Mouse (Mus musculus) left cerebral cortex, postnatal 36 days (tissue): ENCODE results near the gene Vmn2r93. TPM values are rescaled to one million over a fixed set of nuclear protein-coding genes. Genes with fewer than 3 reads are reported as not detected.

Experiments
- DNase-seq, 2 experiments: peaks; one replicate each; pipeline ENCODE4 v3.0.0; 2021 to 2022; ENCODE audit warnings: low spot score in 2 of 2, mixed read lengths in 1 of 2
- intact Hi-C: fragments of 180-260 bp; cut with DNase I; formaldehyde crosslinking; loops from one replicate; pipeline ENCODE4 v1.15.1; 2025
- total RNA-seq, 2 experiments: library from RNA; stranded (reverse); gene quantifications; 2 replicates each; pipeline ENCODE4 v1.2.3; 2021

Vmn2r93 gene
- total RNA-seq = not detected

DNA sequence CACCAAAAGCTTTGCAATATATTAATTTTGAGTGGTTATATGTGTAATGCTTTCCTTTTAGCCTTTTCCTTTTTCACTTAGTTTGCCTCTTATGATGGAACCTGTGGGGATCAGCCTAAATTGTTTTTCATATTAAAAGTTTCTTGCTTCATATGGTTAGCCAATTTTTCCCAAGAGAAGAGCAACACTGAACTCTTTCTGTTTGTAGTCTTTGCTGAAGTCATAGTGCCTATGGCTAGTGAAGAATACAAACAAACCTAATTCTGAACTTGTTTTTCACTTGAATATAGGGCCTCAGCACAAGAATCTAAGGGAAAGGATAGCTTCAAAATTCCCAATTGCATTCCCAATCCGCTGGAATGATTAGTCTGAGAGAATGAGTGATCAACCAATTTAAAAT, at the start of gene Vmn2r93:
Gene Vmn2r93, plus strand, starts transcription at position 301 of the 400 bp plus-strand sequence.
- DNase-seq = no peak
- intact Hi-C loops = no loop called here

GRCm38 (mm10) chr17:18277656-18278055, 20.2 kb upstream of the Vmn2r93 start, which contains the start of gene Vmn2r94:
Vmn2r94 (minus strand) TSS chr17:18277756.
- intact Hi-C loops = no loop called here
- DNase-seq = no peak

DNA sequence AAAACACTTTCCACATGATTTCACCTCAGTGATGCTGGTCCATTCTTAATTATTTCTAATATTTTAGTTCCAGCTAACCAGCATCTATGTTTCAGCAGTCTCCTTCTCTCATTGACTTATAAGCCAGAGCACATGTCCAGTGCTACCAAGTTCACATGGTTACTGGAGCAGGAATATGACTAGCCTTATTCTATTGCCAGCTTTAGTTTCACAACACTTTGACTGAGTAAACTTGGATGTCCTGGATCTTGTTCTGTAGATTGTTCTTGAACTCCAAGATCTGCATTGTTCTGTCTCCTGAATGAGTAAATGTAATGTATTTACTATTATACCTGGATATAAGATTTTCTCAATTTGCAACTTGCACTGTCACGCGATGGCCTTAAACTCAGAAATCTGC, 25.1 kb downstream of the Vmn2r93 start:
- no peak for DNase-seq
- intact Hi-C loops = no loop called here

- intact Hi-C loops = no loop called here
- no peak for DNase-seq
Measured at GRCm38 (mm10) chr17:18360007-18360406, 62.1 kb downstream of the Vmn2r93 start.

DNA sequence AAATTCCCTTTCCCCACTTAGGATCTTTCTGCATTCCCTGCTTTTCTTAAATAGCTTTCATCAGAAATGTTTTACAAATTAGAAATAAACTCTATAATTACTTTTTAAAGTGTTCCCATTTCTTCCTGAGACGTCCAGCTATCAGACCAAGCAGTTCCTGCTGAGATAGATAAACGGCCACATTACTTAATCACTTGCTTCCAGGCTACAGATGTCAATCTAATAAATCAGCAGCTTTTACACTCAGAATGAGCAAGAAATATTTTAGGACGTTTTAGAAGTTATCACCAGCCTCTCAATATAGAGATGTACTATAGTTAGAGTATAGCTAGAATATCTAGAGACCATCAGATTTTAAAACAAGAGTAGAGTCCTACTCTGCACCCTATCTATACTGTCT, 62.7 kb downstream of the Vmn2r93 start:
- intact Hi-C loops = no loop called here
- DNase-seq = no peak

Other genes with a start within 250 kb of the Vmn2r93 start
- gene Vmn2r124, start 248.7 kb upstream of the Vmn2r93 start, total RNA-seq = under 1 TPM; 0.07 to 0.10 TPM
- not detected for gene Vmn2r91, start 213.1 kb upstream of the Vmn2r93 start, total RNA-seq
- gene Vmn2r92, start 146.2 kb upstream of the Vmn2r93 start, total RNA-seq = not detected
- gene Vmn2r94, start 20.3 kb upstream of the Vmn2r93 start, total RNA-seq = not detected
- gene Vmn2r95, start 126.0 kb downstream of the Vmn2r93 start, total RNA-seq = not detected